Mouse (Mus musculus): ENCODE measurements around the gene Plpp3. TPM values are rescaled to one million over a fixed set of nuclear protein-coding genes. Genes with fewer than 3 reads are reported as not detected.
"Not testable (repeated sequence)": the region's sequence is repeated elsewhere in the genome, so short reads cannot be mapped to it uniquely, and the experiment has no call there.

The Plpp3 gene
- total RNA-seq, 2 experiments from 2014 or later: 197 to 198 TPM

GRCm38 (mm10) chr4:105265678-105266077, 108.5 kb downstream of the Plpp3 start:
- TF ChIP-seq CTCF (conservative IDR thresholded peaks at IDR 0.05): no peak
- no peak overlapping the region for H3K4me3 ChIP-seq
- DNase-seq (ENCODE audit: low spot score in 2 of 2): no peak
- no peak overlapping the region for H3K27ac ChIP-seq

DNA sequence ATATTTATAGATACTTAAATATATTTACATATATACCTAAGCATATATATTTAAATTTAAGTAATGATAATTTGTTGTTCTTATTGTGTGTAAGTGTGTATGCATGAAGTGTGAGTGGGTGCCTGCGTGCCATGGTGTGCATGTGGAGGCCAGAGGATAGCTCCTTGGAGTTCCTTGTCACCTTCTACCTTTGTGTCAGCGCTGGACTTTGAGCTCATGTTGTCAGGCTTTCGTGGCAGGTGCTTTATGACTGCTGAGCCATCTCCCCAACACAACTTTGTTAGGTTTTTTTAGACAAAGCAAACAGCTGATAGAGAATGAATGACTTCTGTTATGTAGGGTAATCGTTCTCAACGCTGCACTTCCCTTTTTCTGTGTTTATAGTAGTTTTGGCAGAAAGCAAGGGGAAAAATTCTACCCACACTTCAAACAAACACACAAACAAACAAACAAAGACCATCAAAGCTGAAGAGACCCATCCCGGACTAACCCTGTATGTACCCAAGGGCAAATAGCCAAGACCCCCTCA, 111.1 kb downstream of the Plpp3 start:
- DNase-seq (ENCODE audit: low spot score in 2 of 2): no peak
- Histone ChIP-seq H3K27ac (no peak overlapping the region), H3K4me3 (no peak overlapping the region)
- TF ChIP-seq CTCF (conservative IDR thresholded peaks at IDR 0.05): no peak

GRCm38 (mm10) chr4:105269398-105269797, 112.3 kb downstream of the Plpp3 start:
- H3K27ac ChIP-seq; H3K4me3 ChIP-seq; DNase-seq (ENCODE audit: low spot score in 2 of 2): not testable (repeated sequence)

DNA sequence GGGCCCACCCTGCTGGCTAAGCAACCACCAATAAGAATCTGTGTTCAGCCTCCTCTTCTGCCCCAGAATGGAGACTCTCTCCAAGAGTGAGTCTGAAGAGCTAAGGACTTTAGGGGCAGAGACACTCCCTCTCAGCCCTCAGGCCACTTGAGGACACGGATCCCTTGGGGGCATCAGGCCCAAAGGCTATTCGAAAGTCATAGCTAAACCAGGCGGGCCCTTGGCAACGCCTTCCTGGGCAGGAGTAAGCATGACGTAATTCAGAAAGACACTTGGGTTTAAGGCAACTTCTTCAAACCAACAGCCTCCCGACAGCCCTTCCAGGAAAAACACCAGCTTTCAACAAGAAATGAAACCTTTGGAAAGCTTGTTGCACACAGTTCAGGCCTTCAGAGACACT, 114.0 kb downstream of the Plpp3 start:
- no peak for DNase-seq (ENCODE audit: low spot score in 2 of 2)
- no peak for TF ChIP-seq CTCF (conservative IDR thresholded peaks at IDR 0.05)
- no peak overlapping the region for H3K4me3 ChIP-seq
- H3K27ac ChIP-seq: no peak overlapping the region

DNA sequence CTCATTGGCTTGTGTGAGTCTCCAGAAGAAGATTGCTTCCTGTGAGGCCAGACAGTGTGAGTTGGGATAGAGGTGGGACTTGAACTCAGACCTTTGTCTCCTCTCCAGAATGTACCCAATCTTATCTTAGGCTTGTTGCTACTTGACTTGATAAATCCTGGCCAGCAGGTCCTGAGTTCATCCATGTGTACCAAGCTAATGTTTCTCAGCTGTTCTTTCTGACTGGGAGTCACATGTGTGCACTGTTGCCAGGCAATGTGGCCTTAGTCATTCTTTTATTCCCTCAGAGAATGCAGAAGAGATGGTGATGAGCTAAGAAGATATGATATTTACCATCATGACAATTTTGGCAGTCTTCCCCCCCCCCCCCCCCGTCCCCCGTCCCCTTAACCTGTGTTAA, 115.9 kb downstream of the Plpp3 start:
- Histone ChIP-seq H3K27ac (no peak overlapping the region), H3K4me3 (no peak overlapping the region)
- DNase-seq (ENCODE audit: low spot score in 2 of 2): no peak
- no peak for TF ChIP-seq CTCF (conservative IDR thresholded peaks at IDR 0.05)

- no peak overlapping the region for H3K27ac ChIP-seq
- TF ChIP-seq CTCF (conservative IDR thresholded peaks at IDR 0.05): no peak
- DNase-seq (ENCODE audit: low spot score in 2 of 2): no peak
- H3K4me3 ChIP-seq: no peak overlapping the region
Observed at GRCm38 (mm10) chr4:105273486-105273885, 116.3 kb downstream of the Plpp3 start.

- H3K27ac ChIP-seq: no peak overlapping the region
- no peak overlapping the region for H3K4me3 ChIP-seq
- TF ChIP-seq CTCF (conservative IDR thresholded peaks at IDR 0.05): no peak
- no peak for DNase-seq (ENCODE audit: low spot score in 2 of 2)
Observed at GRCm38 (mm10) chr4:105275616-105276015, 118.5 kb downstream of the Plpp3 start.

- no peak for DNase-seq (ENCODE audit: low spot score in 2 of 2)
- no peak overlapping the region for H3K4me3 ChIP-seq
- no peak overlapping the region for H3K27ac ChIP-seq
- TF ChIP-seq CTCF (conservative IDR thresholded peaks at IDR 0.05): no peak
Observed at GRCm38 (mm10) chr4:105276062-105276795, 119.1 kb downstream of the Plpp3 start.

DNA sequence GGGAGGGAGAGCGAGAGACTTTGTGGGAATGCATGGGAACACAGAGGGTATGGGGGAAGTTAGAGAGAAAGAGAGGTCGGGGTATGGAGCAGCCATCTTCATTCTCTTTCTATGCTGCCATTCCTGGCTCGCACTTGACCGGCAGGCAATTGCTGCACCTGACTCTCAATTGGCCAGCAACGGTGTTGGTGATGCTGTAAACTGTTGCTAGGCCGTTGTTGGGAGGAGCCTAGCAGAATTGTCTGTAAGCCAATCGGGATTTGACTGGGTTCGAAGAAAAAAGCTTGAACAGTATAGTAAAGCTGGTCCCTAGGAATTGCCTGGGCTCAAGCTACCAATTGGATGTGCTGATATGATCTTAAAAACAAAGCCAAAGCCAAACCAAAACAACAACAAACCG, 121.0 kb downstream of the Plpp3 start:
- Histone ChIP-seq H3K27ac (no peak overlapping the region), H3K4me3 (no peak overlapping the region)
- DNase-seq (ENCODE audit: low spot score in 2 of 2): no peak
- TF ChIP-seq CTCF (conservative IDR thresholded peaks at IDR 0.05): no peak

DNA sequence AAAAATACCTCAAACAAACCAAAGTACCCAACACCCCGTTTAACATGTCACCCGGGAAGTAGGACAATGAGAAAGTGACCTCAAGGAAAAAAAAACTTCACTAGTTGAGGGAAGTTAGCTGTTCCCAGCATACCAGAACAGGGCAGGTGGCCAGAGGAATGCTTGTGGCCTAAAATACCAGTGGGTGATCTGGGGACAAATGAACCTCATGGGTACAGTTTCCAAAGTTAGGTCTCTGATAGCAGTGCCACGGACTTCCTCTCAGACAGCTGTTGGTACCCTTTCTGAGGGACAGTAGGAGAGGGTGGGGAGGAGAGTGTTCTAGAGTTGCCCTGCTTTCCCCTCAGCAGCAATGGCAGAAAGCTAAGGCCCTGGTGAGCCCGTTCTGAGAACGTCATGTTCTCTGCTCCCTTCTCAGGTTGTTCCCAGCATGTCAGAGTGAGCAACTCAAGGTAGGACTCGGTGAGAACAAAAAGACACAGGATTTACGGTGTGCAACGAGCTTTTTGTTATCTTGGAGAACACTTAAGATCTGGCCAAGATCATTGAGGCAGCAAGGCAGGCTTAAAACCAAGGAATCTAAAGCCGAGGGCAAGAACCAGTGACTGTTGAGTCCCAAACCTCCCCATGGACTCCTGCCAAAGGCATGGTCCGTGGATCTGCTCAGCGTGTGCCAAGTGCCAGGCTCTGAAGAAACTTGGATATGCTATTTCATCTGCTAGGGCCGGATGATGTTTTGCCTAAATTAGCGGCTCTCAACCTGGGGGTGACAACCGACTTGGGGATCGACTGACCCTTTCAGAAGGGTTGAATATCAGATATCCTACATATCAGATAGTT, 121.6 kb downstream of the Plpp3 start:
- DNase-seq (ENCODE audit: low spot score in 2 of 2): no peak
- no peak for TF ChIP-seq CTCF (conservative IDR thresholded peaks at IDR 0.05)
- no peak overlapping the region for H3K27ac ChIP-seq
- H3K4me3 ChIP-seq: no peak overlapping the region

DNA sequence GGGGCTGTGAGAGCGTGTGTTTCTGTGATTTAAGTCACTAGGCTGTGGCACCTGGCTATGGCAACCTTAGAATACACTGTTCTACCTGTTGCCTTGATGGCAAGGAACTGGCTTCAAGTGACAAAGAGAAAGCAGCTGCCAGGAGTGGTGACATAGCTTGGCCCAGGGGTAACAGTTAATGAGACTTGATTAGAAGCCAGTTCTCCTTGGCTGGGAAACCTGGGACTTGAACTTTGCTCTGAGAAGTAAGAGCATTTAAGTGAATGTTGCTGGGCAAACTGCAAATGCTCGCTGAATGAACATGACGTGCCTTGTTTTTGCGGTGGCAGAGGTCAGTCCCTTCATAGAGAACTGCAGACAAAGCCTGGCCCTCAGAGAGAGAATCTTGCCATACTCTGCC, 122.7 kb downstream of the Plpp3 start:
- TF ChIP-seq CTCF (conservative IDR thresholded peaks at IDR 0.05): no peak
- Histone ChIP-seq H3K27ac (no peak overlapping the region), H3K4me3 (no peak overlapping the region)
- no peak for DNase-seq (ENCODE audit: low spot score in 2 of 2)

- DNase-seq (ENCODE audit: low spot score in 2 of 2): peak in 1 of 2 experiments; percentile 13
Observed at GRCm38 (mm10) chr4:105281751-105282231, 124.6 kb downstream of the Plpp3 start.

More at GRCm38 (mm10) chr4:105281751-105282231, 124.6 kb downstream of the Plpp3 start:
- no peak overlapping the region for H3K4me3 ChIP-seq
- H3K27ac ChIP-seq: no peak overlapping the region
- no peak for TF ChIP-seq CTCF (conservative IDR thresholded peaks at IDR 0.05)

Other genes with a start within 250 kb of the Plpp3 start
- gene Fyb2, start 243.9 kb upstream of the Plpp3 start, total RNA-seq (2021): 1 to 10 TPM; 2.0 to 2.4 TPM
- 10 to 100 TPM; 16.6 to 18.0 TPM for gene Prkaa2, start 47.5 kb upstream of the Plpp3 start, total RNA-seq (2021)